Mouse (Mus musculus): Measurements from ENCODE around the gene Gpatch2.

Gene Gpatch2

DNA sequence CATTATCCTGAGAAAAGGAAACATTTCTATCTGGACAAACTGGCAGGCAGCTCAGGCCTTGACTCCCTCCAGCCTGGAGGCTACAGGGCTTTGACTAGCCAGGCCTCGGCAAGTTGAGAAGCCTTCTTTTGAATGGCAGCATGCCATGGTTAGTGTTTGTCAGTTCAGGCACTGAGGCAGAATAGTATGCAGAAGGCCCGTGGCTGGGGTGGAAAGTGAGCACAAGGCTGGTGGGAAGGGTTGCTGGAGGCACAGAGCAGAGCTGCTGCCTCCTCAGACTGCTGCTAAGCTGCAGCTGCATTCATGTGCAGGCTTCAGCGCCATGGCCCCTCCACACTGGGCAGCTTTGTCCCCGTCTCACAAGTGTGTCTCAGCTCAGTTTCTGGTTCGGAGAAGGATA is 85.3 kb downstream of the Gpatch2 start:
- in situ Hi-C loops (cut with MboI, MseI): no loop called here

DNA sequence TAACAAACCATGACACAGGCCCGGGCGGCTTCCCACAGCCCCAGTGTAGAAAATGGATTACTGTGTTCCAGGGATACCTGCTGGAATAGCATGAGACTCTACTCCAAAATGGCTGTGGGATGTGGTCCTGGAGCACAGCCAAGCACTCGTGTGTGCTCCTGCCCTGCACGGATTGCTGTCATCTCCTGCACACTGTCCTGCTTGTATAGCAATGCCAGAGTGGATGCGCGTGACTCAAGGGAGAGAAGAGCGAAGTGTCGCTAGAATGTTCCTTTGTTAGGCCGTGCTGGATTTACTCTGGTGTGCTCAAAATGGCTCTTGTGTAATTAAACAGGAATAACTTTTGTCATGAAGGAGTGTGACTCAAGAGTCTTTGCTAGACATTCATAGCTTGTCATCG is 87.9 kb downstream of the Gpatch2 start:
- in situ Hi-C loops (cut with MboI, MseI): no loop called here

DNA sequence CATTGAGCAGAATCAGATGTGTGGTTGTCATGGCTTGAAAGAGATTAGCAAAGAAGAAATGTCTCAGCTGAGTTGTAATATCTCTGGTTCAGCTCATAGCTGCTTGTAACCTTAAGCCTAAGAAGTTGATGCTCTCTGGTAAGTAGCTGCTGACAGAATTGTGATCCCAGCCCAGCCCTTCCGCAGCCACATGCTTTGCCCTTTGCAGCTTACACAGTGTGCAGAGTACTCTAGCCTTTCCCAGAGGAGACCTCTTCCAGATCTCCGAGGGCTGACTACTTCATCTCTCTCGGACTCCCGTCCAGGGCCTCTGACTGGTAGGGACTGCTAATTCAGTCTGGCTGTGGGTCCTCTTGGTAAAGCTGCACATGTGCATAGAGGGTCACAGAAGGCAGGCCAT is 92.0 kb downstream of the Gpatch2 start:
- in situ Hi-C loops (cut with MboI, MseI): no loop called here

DNA sequence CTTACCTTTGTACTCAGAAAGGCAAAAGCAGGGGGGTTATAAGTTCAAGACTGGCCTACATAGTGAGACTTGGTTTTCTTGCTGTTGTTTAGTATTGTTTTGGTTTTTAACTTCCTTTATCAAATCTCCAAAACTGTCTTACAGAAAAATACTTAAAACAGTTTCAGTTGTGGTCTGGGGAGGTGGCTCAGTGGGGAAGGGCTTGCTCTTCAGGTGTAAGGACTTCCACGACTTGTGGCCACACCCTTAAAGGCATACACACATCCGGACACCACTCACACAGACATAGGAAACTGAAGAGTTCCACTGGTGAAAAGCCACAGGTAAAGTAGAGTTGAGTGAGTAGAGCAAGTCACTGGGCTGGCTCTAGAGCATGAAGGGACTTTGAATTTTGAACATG is 93.2 kb downstream of the Gpatch2 start:
- in situ Hi-C loops (cut with MboI, MseI): no loop called here

DNA sequence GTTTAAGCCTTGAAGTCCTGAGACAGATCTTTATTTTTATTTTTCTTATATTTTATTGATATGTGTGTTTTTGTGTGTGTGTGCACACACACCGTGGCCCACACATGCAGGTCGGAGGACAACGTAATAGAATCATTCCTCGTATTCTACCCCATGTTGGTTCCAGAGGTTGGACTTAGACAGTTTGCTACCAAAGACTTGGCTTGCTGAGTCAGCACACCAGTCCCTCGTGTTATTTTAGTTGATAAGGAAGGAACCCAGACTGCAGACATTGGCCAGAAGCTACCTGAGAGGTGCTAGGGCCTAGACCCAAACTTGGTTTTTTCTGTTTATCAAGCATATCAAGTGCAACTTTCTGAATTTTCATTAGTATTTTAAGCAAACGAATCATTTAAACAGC is 95.8 kb downstream of the Gpatch2 start:
- in situ Hi-C loops (cut with MboI, MseI): no loop called here

DNA sequence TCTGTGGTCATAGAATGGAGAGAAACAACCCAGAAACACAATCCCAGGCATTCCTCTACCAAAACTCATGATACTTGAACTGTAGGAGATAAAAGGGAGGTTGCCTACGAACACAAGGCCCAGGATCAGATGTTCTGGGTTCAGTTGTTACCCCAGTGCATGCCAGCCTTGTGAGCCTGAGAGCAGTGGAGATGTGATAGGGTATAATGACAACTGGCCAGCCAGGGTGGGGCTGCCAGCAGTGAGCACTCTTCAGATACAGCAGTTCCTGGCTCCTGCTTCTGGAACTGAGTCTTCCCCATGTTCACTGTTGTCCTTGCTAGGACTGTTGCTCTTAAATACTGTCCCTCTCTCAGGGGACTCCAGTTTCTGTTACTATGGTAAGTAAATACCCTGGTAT is 98.0 kb downstream of the Gpatch2 start:
- in situ Hi-C loops (cut with MboI, MseI): no loop called here

DNA sequence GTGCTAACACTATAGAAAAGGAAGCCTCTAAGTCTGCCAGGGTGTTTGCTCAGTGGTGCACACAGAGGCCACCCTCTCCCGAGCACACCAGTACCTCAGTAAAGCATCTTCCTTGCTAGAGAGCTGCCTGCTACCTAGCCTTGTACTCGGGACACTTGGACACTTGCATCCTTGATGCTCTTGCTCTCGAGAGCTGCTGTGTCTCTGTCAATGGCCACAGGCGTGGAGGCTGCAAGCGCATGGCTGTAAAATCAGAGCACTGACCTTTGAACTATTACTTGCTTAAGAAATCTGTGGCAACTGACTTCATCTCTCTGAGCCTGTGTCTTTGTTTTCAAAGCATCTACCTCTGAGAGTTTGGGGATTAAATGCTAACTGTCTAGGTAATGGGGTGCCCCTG is 98.5 kb downstream of the Gpatch2 start:
- in situ Hi-C loops (cut with MboI, MseI): no loop called here

DNA sequence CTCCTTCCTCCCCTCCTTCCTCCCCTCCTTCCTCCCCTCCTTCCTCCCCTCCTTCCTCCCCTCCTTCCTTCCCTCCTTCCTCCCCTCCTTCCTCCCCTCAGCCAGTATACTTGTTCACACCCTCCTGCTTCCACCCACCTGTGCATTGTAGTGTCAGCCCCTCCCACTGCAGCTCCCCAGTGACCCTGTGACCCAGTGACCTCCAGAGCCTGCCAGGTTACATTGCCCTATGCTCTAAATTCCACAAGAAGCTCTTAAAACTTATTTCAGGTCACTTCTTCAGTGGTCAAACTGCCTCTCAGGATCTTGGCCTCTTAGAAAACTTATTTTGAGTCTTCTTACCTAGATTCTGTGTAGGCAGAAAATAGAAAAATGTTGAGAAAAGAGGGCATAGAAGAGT is 99.2 kb downstream of the Gpatch2 start:
- in situ Hi-C loops (cut with MboI, MseI): no loop called here

DNA sequence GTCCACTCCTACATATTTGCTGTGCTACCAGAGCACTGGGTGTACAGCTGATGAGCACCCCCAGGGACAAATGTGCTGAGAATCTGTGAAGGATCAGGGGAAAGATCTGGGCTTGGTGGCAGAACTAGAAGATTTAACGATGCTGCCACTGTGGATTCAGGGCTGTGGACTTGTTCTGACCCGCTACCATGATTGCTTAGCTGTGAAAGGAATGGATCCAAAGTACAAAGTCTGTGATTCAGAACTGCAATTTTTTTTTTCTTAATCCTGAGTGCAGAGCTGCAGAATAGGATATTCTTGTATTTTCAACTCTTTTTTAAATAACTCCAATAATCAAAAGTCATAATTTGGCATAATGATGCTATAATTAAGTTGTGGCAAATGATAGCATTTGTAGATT is 100.5 kb downstream of the Gpatch2 start:
- in situ Hi-C loops (cut with MboI, MseI): no loop called here

DNA sequence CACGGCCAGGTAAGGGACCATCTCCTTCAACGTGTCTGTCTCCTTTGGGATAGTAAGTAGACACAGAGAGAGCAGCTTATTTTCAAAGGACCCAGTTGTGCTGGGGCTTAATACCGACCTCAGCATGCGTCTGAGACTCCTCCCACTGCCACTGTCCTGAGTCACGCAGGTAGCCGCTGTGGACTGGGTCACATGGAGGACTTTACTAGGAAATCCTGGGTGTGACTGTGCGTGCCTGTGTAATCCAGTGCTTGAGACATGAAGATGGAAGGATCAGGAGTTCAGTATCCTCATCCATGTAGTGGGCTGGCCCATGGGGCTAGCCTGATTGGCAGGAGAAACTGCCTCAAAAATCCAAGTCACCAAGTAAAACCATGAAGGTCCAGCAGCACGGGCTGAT is 101.2 kb downstream of the Gpatch2 start:
- in situ Hi-C loops (cut with MboI, MseI): no loop called here

DNA sequence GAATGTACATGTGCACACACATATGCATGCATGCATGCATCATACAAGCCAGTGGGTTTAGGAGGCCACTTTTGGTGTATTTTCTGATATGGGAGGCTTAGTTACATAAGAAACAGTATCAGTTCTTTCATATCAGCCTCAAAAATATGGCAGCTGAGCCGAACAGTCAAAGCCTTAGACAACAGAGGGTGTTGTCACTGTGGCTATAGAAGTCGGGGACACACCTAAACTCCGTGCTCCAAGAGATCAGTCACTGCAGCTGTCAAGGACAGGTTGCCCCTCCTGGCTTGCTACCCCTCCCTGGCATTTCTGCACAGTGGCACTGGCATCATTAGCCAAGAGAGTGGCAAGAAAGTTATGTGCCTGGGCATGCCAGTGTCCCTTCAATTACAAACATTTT is 106.5 kb downstream of the Gpatch2 start:
- in situ Hi-C loops (cut with MboI, MseI): loop anchor here (5.0 kb wide), 1 partner anchor 90 kb away; no protein-coding TSS in a partner anchor

DNA sequence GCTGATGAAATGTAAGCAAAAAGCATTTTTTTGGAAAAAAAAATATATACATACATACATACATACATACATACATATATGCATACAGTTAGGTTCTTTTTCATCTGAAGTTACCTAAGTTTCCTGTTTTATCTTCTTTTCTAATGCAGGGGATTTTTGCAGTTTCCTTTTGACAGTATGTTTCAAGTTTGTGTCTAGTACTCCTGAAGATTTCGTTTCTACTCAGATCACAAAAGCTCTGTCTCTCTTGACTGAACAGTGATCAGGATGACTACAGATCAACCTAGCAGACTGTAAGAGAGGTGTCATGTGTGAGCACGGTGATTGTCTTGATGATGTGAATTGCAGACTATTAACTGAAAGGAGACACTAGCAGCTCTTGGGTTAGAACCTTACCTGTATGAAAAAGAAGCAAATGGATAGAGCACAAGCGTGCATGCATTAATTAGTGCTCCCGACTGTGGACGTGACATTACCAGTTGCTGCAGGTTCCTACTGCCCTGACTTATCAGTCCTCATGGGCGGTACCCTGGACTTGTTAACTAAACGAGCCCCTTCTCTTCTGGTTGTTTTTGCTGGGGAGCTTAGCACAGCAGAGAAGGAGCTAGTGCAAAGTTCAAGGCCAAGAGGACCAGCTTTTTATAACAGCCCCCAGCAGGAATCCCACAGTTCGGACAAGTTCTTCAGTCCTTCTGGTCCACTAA is 107.3 kb downstream of the Gpatch2 start:
- in situ Hi-C loops (cut with MboI, MseI): loop anchor here (5.0 kb wide), 1 partner anchor 90 kb away; no protein-coding TSS in a partner anchor

DNA sequence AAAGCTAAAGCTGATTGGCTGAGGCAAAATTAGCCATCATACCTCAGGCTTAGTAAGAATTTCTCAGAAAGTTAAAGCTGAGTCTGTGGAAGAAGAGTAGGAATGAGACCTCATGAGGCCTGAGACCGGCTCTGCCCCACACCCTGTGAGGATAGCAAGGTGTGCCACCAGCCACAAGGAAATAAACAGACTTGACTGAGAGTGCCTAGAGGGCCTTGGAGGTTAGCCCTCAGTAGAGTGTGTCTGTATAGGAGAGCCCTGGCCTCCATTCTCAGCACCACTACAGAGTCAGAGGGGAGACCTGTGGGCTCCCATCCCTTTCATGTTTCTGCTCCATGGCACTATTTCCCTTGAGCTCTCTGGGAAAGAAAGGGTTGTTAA is 107.9 kb downstream of the Gpatch2 start:
- in situ Hi-C loops (cut with MboI, MseI): loop anchor here (5.0 kb wide), 1 partner anchor 91 kb away; no protein-coding TSS in a partner anchor

DNA sequence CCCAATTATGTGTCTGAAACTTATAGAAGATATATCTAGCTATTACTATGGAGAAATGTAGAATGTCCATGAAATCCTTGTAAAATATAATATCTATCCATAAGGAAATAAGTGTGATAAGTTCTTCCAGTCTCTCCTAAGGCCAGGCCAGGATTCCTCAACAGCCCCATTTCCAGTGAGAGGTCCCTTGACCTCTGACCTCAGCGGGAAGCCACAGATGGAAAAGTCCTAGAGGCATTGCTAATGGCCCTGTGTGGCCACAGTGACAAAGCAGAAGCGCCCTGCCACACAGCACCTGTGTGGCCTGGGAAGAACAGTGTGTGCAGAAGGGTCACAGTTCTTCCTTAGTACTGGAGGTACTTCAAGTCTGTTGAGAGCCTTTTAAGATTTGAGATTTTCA is 127.2 kb downstream of the Gpatch2 start:
- in situ Hi-C loops (cut with MboI, MseI): no loop called here

DNA sequence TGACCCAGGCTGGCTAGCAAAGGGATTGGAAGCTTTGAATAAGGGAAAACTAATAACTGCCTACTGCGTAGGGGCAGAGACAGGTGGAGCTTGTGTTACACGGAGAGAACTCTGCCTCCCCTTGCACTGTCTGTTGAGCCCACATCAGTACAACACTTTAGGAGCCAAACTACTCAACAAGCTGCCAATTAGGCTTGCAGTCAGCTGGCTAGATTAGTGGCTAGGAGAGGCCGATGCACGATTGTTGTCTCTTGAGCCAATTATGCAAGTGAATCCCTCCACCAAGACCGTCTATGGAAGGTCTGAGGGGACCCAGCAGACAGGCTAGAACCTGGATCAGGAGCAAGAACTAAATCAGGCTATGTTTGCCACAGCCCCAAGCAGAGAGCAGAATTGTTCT is 129.8 kb downstream of the Gpatch2 start:
- in situ Hi-C loops (cut with MboI, MseI): no loop called here

DNA sequence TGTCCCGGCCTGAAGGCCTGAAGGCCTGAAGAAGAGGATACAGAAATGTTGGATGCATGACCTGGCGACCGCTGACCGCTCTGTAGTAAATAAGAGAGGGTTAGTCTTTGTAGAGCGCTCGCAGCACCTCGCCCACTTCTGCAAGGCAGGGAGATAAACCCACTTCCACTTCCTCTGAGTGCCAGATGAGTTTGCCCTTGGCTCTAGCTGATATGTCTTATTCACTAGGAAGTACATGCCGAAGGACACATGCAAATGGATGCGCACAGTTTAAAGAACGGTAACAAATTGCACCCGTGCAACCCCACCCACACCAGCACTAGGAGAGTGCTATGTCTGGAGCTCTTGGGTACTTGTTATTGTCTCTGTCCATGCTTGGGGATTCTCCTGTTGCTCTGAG is 131.6 kb downstream of the Gpatch2 start:
- in situ Hi-C loops (cut with MboI, MseI): no loop called here

DNA sequence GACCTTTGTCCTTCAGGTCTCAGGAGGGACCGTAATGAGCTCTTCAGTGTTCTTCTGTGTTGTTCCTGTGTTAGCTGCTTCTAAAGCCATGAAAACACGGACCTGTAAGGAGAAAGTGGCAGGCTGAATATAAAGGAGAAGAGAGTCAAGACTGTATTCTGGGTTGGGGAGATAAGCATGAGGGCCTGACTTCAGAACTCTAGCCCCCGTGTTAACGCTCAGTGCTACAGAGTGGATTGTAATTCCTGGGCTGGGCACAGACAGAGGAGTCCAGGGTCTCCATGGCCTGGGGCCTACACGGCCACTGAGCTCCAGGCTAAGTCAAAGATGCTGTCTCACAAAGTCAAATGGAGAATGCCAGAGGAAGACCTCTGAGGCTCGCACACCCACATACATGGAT is 132.3 kb downstream of the Gpatch2 start:
- in situ Hi-C loops (cut with MboI, MseI): no loop called here

DNA sequence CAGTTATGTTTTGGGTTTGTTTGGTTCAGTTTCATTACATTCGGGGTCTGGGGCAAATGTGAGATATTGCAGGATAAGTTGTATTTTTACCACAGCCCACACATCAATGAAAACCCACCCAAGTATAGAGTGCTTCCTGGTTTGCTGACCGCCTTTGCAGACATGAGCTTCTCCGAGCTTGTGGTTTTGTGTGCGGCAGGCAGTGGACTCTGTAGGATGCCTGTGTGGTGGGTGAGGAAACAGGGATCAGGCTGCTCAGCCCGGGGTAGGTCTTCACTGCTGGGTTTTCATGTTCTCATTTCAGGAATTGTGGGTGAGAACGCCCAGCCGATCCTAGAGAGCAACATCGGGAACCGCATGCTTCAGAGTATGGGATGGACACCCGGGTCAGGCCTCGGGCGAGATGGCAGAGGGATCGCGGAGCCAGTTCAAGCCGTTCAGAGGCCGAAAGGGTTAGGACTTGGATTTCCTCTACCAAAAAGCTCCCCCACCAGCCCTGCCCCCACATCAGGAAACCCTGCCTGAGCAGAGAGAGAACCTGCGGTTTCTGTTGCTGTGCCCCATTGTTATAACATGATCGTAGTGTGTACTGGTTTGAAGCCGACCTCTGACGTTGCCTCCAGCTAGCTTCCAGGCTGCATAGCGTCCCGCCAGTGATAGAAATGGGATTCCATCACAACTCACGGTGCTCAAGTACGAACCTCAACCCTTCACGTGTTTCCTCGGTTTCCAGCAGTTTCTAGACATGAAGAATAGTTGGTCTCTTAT is 132.9 kb downstream of the Gpatch2 start:
- in situ Hi-C loops (cut with MboI, MseI): no loop called here

DNA sequence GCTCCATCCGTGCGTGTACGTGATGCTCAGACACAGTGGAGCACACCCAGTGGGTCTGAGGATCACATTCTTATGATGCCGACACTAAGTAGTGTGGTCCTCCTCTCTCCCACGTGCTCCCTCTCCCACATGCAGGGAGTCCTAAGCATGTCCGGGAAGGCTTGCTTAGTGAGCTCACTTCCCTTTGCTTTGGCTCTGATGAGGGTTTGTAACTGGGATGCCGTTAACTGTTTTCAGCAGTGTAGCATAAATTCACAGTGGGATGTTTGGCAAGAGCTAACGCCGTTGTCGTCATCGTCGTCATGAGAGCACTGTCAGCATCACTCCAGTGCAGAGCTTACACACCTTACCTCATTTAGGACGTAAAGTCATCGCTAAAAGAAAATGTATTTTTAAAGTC is 133.6 kb downstream of the Gpatch2 start:
- in situ Hi-C loops (cut with MboI, MseI): no loop called here

DNA sequence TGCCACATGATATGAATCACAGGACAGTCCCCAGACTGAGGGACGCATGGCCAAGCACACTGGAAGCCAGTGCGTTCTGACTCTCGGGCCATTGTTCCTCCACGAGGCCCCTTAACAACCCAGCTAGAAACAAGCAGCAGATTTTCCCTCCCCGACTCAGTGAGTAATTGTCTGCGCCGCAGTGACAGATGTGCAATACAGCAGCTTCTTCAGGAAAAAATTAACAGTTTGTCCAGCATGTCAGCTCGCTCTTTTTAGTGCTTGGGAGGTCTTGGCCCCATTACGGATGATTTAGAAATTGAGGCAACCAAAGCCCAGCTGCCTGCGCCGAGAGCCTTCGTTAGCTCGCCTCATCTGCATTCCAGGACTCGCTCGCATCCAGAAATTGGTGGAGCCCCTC is 140.9 kb downstream of the Gpatch2 start:
- in situ Hi-C loops (cut with MboI, MseI): no loop called here

DNA sequence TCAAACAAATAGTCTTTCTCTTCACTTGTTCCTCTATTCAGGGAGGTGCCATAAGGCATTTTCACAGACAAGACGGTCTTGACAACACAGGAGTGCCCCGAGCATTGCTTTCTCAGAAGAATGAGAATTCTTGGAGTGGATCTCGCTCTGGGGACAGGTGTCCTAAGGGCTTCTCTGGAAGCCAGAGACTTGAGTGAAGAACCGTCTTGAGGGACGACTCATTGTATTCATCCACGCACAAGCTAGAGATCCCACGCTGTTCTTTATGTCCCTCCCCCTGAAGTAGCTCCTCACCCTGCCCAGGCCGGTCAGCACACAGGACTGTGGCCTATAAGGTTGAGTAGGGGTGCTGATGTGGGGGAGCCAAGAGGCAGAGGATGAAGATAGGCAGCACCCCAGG is 141.6 kb downstream of the Gpatch2 start:
- in situ Hi-C loops (cut with MboI, MseI): no loop called here

DNA sequence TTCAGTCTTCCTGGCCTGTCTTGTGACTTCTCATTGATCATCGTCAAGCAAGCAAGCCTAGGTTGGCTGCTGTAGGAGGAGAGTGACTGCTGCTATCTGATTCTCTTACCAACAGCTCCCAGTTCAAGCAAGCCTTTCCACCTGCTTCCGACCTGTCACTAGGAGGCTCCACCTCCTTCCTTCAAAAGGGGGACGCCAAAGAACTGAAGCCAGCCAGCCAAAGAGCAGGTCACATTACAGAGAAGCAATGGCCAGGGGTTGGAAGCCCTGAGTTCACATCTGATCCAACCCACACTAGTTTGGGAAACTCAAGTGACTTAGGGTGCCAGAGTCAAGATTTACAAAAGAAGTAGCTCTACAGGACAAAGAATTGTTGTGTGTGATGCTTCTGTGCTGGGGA is 144.9 kb downstream of the Gpatch2 start:
- in situ Hi-C loops (cut with MboI, MseI): no loop called here

DNA sequence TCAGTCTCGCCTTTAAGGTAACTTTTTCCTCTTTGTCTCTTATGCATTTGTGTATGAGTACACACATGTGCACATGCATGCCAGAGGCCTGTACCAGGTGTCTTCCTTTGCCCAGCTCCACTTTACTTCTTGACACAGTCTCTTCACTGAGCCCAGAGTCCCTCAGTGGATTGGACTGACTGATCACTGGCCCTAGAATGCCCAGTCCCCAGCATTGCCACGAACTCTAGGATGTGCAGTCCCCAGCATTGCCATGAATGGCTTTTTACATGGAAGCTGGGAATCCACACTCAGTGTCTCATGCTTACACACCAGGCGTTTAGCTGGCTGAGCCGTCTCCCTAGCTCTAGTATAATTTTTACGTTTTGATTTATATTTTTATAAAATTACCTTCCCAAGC is 147.2 kb downstream of the Gpatch2 start:
- in situ Hi-C loops (cut with MboI, MseI): no loop called here
